9 mouse cellular contexts compared by ENCODE assay signal in genomic region chr17:5977921-5978504, GRCm38 (mm10). TPM values are rescaled to one million over a fixed set of nuclear protein-coding genes. Genes with fewer than 3 reads are reported as not detected.
DNase-seq lines count a peak whose midpoint lies in the region; ATAC-seq and TF ChIP-seq lines count a peak whose summit lies in the region.
"Had no signal": no experiment of that assay in that cellular context is flagged by ENCODE, and none has a peak within 500 bp of the region (broad histone marks: within the 10 kb centered on the region; RNA-seq: fewer than 3 reads in every experiment).

No protein-coding gene starts in this region.

- TF ChIP-seq POLR2A in lung, adult 2 months (IDR thresholded peaks at IDR 0.05; ENCODE audit: borderline replicate concordance, extremely low read depth, low read depth, low read length), result no peak

- no peaks in the 10 kb centered on the region for H3K36me3 ChIP-seq in embryonic facial prominence, embryonic 10.5 days (replicated peaks)

- peak; percentile 10 for DNase-seq in gastrocnemius, postnatal 14 days
- DNase-seq in gastrocnemius, postnatal 36 days, result no peak
- DNase-seq in 3T3-L1 (ENCODE audit: low read depth, low spot score), result peak; percentile 84
- no peak for DNase-seq in embryonic facial prominence, embryonic 10.5 days (ENCODE audit: low spot score)
- DNase-seq in lung, adult 2 months, result peak; percentile 40
- DNase-seq in ovary, postnatal 36 days (ENCODE audit: low spot score), result no peak
- no peak for DNase-seq in ovary, postnatal 14 days (ENCODE audit: low spot score)
- DNase-seq: cerebellum, adult 11-12 months had no signal

- H3K27ac ChIP-seq in embryonic facial prominence, embryonic 10.5 days (replicated peaks), result peak overlapping the region; percentile 35; the same call in 1 of the 2 replicates

- ATAC-seq in activated CD4-positive, CD25-positive, alpha-beta regulatory T cell, adult 4 months, result no peak

- intact Hi-C loops in gastrocnemius, postnatal 14 days (cut with DNase I; ENCODE audit: low total_unique reads), result no loop called here
- intact Hi-C loops in gastrocnemius, postnatal 36 days (cut with DNase I), result no loop called here

- H3K9me3 ChIP-seq in embryonic facial prominence, embryonic 10.5 days, result no peaks in the 10 kb centered on the region

- no peak overlapping the region for H3K4me3 ChIP-seq in embryonic facial prominence, embryonic 10.5 days
- H3K4me3 ChIP-seq in lung, adult 2 months (replicated peaks; ENCODE audit: extremely low read depth, low read depth, low read length), result no peak overlapping the region

- no peak for TF ChIP-seq CTCF in lung, adult 2 months (IDR thresholded peaks at IDR 0.05; ENCODE audit: insufficient read depth, low read length)

- WGBS in embryonic facial prominence, embryonic 10.5 days, result 68% methylated on average over 8 of the region's 8 CpGs
- 28% methylated on average over 8 of the region's 8 CpGs for WGBS in lung, adult 2 months

- peaks cover 41% of the 10 kb centered on the region for H3K4me1 ChIP-seq in embryonic facial prominence, embryonic 10.5 days
- peaks cover 26% of the 10 kb centered on the region for H3K4me1 ChIP-seq in lung, adult 2 months (ENCODE audit: control insufficient read depth, insufficient read depth, low read length)

- 0 out of 2 replicates have a peak, but pooled peaks cover 4% of the 10 kb centered on the region for H3K27me3 ChIP-seq in embryonic facial prominence, embryonic 10.5 days (replicated peaks; ENCODE audit: low read depth, poor library complexity, severe bottlenecking)

RNA-seq across cellular contexts. Expression of gene Synj2, which starts 36.9 kb away (rescaled TPM):
- 10 to 100 TPM; 28.9 to 44.4 TPM for total RNA-seq in gastrocnemius, postnatal 14 days (2021)
- 10 to 100 TPM; 27.2 to 47.5 TPM for total RNA-seq in gastrocnemius, postnatal 36 days (2021)
- 1.4 and 1.8 TPM in 2 replicates for polyA plus RNA-seq in embryonic facial prominence, embryonic 10.5 days (2016; fragmentation: Nextera tagmentation; extraction: Ambion mirVana)
- polyA plus RNA-seq in lung, adult 2 months (2012; rRNA removed), result 7.1 and 10.9 TPM in 2 replicates
- polyA plus RNA-seq in activated CD4-positive, CD25-positive, alpha-beta regulatory T cell, adult 4 months (2017; shearing (Covaris generic)), result 10 to 100 TPM; 12.6 to 13.3 TPM

Comparison
In these comparisons a context has a peak if more than half of its experiments do, and no peak if none do; other contexts are left out.
1. DNase-seq: peak in gastrocnemius, postnatal 14 days (single experiment), 3T3-L1 (single experiment) and lung, adult 2 months (single experiment); none in gastrocnemius, postnatal 36 days (0 of 2), embryonic facial prominence, embryonic 10.5 days (single experiment), ovary, postnatal 36 days (single experiment) and ovary, postnatal 14 days (single experiment).